Mouse (Mus musculus) embryonic fibroblast, embryonic 13.5 days (primary cell): ENCODE results near the gene Uqcr10.

Experiments used
- CTCF ChIP-seq: IDR thresholded peaks from 2 replicates; pipeline ENCODE4 v1.5.1; 2011; ENCODE audit warnings: mild to moderate bottlenecking, control low read depth, low read length, moderate library complexity, borderline replicate concordance; ENCODE audit not compliant: insufficient read depth
- POLR2A ChIP-seq: IDR thresholded peaks from 2 replicates; pipeline ENCODE4 v1.6.1; 2011; ENCODE audit warnings: low read depth, mild to moderate bottlenecking, control low read depth, low read length, moderate library complexity

DNA sequence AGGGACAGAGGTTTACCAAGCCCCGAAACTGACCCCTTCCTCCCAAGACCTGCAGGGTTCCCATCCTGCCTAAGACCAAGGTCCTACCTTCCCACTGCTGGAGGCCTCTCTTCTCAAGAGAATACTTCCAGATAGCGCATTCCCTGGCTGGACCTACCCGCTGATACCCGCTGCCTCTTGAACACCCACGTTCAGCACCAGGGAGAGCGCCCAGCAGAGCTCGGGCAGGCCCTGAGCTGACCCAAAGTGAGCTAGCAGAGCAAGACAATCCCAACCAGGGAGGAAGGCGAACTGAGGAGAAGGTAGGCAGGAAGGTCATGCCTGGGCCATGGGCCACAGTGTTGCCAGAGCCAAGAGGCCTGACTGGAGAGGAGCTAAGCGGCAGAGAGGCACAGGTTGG, 46.1 kb upstream of the Uqcr10 start:
- no peak for TF ChIP-seq CTCF
- TF ChIP-seq POLR2A = no peak
